8 mouse cellular contexts compared by ENCODE assay signal in genomic region chr4:154273000-154273399, GRCm38 (mm10). TPM values are rescaled to one million over a fixed set of nuclear protein-coding genes. Genes with fewer than 3 reads are reported as not detected.
A peak's percentile ranks its signal among the peaks of the same experiment; 100 is the strongest.
DNase-seq lines count a peak whose midpoint lies in the region; ATAC-seq lines count a peak whose summit lies in the region.

No protein-coding gene starts in this region.

- intact Hi-C loops in left cerebral cortex, postnatal 25 days (cut with DNase I), result no loop called here

- WGBS in midbrain, embryonic 14.5 days, result 54% methylated on average over 3 of the region's 3 CpGs
- 55% methylated on average over 3 of the region's 3 CpGs for WGBS in midbrain, embryonic 15.5 days
- 64% methylated on average over 3 of the region's 3 CpGs for WGBS in neural tube, embryonic 14.5 days

- no peak overlapping the region for H3K27ac ChIP-seq in midbrain, embryonic 14.5 days (replicated peaks; ENCODE audit: low read depth, low read length)
- no peak overlapping the region for H3K27ac ChIP-seq in midbrain, embryonic 15.5 days
- no peak overlapping the region for H3K27ac ChIP-seq in neural tube, embryonic 14.5 days (ENCODE audit: low read depth, low read length)

- no peak overlapping the region for H3K4me3 ChIP-seq in midbrain, embryonic 14.5 days (replicated peaks; ENCODE audit: low read depth, low read length)
- H3K4me3 ChIP-seq in midbrain, embryonic 15.5 days, result no peak overlapping the region
- H3K4me3 ChIP-seq in neural tube, embryonic 14.5 days (ENCODE audit: low read depth, low read length), result no peak overlapping the region

- no peak overlapping the region for H3K4me2 ChIP-seq in midbrain, embryonic 14.5 days (ENCODE audit: low read length)
- no peak overlapping the region for H3K4me2 ChIP-seq in midbrain, embryonic 15.5 days
- H3K4me2 ChIP-seq in neural tube, embryonic 14.5 days (ENCODE audit: low read depth, low read length), result no peak overlapping the region

- DNase-seq in midbrain, embryonic 14.5 days, result peak; percentile 86
- DNase-seq in R1 (ENCODE audit: low read depth, low spot score), result peak; percentile 70
- DNase-seq in embryo, embryonic 10.5 days (ENCODE audit: low spot score), result peak; percentile 87
- DNase-seq in hindlimb bud, embryonic 11.5 days (ENCODE audit: extremely low spot score, low read depth, low spot score), result peak; percentile 58
- DNase-seq in left cerebral cortex, postnatal 25 days (ENCODE audit: low spot score in 2 of 2), result peak; percentile 27 to 38

- no peak for ATAC-seq in midbrain, embryonic 14.5 days (ENCODE audit: low FRiP score, low TSS enrichment)
- no peak for ATAC-seq in midbrain, embryonic 15.5 days (replicated peaks)
- ATAC-seq in neural tube, embryonic 14.5 days (ENCODE audit: low read depth), result peak; percentile 44; the same call in 1 of the 2 replicates
- ATAC-seq in frontal cortex, adult (ENCODE audit: low TSS enrichment), result no peak

- no peak overlapping the region for H3K9ac ChIP-seq in midbrain, embryonic 14.5 days (replicated peaks; ENCODE audit: low read length)
- no peak overlapping the region for H3K9ac ChIP-seq in midbrain, embryonic 15.5 days
- H3K9ac ChIP-seq in neural tube, embryonic 14.5 days (replicated peaks; ENCODE audit: low read depth, low read length), result no peak overlapping the region

- no peaks in the 10 kb centered on the region for H3K27me3 ChIP-seq in midbrain, embryonic 14.5 days (ENCODE audit: control insufficient read depth, insufficient read depth, low read length)
- no peaks in the 10 kb centered on the region for H3K27me3 ChIP-seq in midbrain, embryonic 15.5 days (replicated peaks)
- no peaks in the 10 kb centered on the region for H3K27me3 ChIP-seq in neural tube, embryonic 14.5 days (ENCODE audit: control insufficient read depth, insufficient read depth, low read length)

- H3K9me3 ChIP-seq in midbrain, embryonic 14.5 days (ENCODE audit: control insufficient read depth, low read length), result no peaks in the 10 kb centered on the region
- no peaks in the 10 kb centered on the region for H3K9me3 ChIP-seq in midbrain, embryonic 15.5 days
- no peaks in the 10 kb centered on the region for H3K9me3 ChIP-seq in neural tube, embryonic 14.5 days (ENCODE audit: control insufficient read depth, low read length)

- no peaks in the 10 kb centered on the region for H3K4me1 ChIP-seq in midbrain, embryonic 14.5 days (ENCODE audit: control insufficient read depth, insufficient read depth, low read length)
- no peaks in the 10 kb centered on the region for H3K4me1 ChIP-seq in midbrain, embryonic 15.5 days
- H3K4me1 ChIP-seq in neural tube, embryonic 14.5 days (ENCODE audit: control insufficient read depth, insufficient read depth, low read length), result no peaks in the 10 kb centered on the region

- H3K36me3 ChIP-seq in midbrain, embryonic 14.5 days (ENCODE audit: control insufficient read depth, insufficient read depth, low read length), result no peaks in the 10 kb centered on the region
- H3K36me3 ChIP-seq in midbrain, embryonic 15.5 days (replicated peaks), result no peaks in the 10 kb centered on the region
- H3K36me3 ChIP-seq in neural tube, embryonic 14.5 days (ENCODE audit: control insufficient read depth, insufficient read depth, low read length), result no peaks in the 10 kb centered on the region

RNA-seq across cellular contexts. Expression of gene Arhgef16, which starts 28.5 kb away (rescaled TPM):
- 0.74 and 0.93 TPM in 2 replicates for polyA plus RNA-seq in midbrain, embryonic 14.5 days (2014; fragmentation: Nextera tagmentation; extraction: Ambion mirVana)
- polyA plus RNA-seq in midbrain, embryonic 15.5 days (2015; fragmentation: Nextera tagmentation; extraction: Ambion mirVana), result 0.96 and 1.4 TPM in 2 replicates
- under 1 TPM; 0.64 to 0.85 TPM for total RNA-seq in left cerebral cortex, postnatal 25 days (2021)
- 0.46 and 0.62 TPM in 2 replicates for polyA plus RNA-seq in neural tube, embryonic 14.5 days (2014; fragmentation: Nextera tagmentation; extraction: Ambion mirVana)

Comparison
In these comparisons a context has a peak if more than half of its experiments do, and no peak if none do; other contexts are left out.
1. DNase-seq: peak in every context shown above with its lines; median percentile 87 in embryo, embryonic 10.5 days; 86 in midbrain, embryonic 14.5 days; 70 in R1; 58 in hindlimb bud, embryonic 11.5 days; 32 in left cerebral cortex, postnatal 25 days.